Mouse (Mus musculus) heart, postnatal 0 days (tissue): ENCODE results near the gene Irf3. TPM values are rescaled to one million over a fixed set of nuclear protein-coding genes. Genes with fewer than 3 reads are reported as not detected.

Experiments used
- ATAC-seq: fragments of 200-750 bp; cut with Nextera tagmentation; 2 replicates; pipeline ENCODE4 v1.8.0; 2017; ENCODE audit warnings: low read depth, moderate number of reproducible peaks, moderate library complexity; ENCODE audit not compliant: insufficient read depth
- DNase-seq: peaks from one replicate; pipeline ENCODE4 v3.0.0-alpha.2; 2016; ENCODE audit warnings: low spot score
- H3K27ac ChIP-seq: fragments of 300-500 bp; sonication (generic); 2 replicates; pipeline ENCODE4 v1.5.1; 2014; ENCODE audit warnings: low read depth, mild to moderate bottlenecking
- H3K27me3 ChIP-seq: fragments of 300-500 bp; sonication (generic); 2 replicates; pipeline ENCODE4 v1.6.1; 2014; ENCODE audit warnings: low read length, mixed read lengths; ENCODE audit not compliant: control insufficient read depth, insufficient read depth
- H3K36me3 ChIP-seq: fragments of 300-500 bp; sonication (generic); replicated peaks from 2 replicates; pipeline ENCODE4 v1.6.1; 2014; ENCODE audit warnings: low read length, mixed read lengths; ENCODE audit not compliant: control insufficient read depth, insufficient read depth
- H3K4me1 ChIP-seq: fragments of 300-500 bp; sonication (generic); 2 replicates; pipeline ENCODE4 v1.6.1; 2014; ENCODE audit warnings: antibody characterized with exemption; ENCODE audit not compliant: control insufficient read depth, insufficient read depth
- H3K4me2 ChIP-seq: fragments of 300-500 bp; sonication (generic); 2 replicates; pipeline ENCODE4 v1.6.1; 2014; ENCODE audit warnings: low read depth, mild to moderate bottlenecking, low read length, moderate library complexity
- H3K4me3 ChIP-seq: fragments of 300-500 bp; sonication (generic); 2 replicates; pipeline ENCODE4 v1.5.1; 2014; ENCODE audit warnings: low read depth, low read length
- H3K9ac ChIP-seq: fragments of 300-500 bp; sonication (generic); replicated peaks from 2 replicates; pipeline ENCODE4 v1.6.1; 2014; ENCODE audit warnings: low read depth, low read length, mixed read lengths
- H3K9me3 ChIP-seq: fragments of 300-500 bp; sonication (generic); replicated peaks from 2 replicates; pipeline ENCODE4 v1.6.1; 2016; ENCODE audit warnings: low read length; ENCODE audit not compliant: control insufficient read depth
- CTCF ChIP-seq: IDR thresholded peaks from 2 replicates; pipeline ENCODE4 v1.5.1; 2016; ENCODE audit warnings: antibody characterized with exemption, control low read depth, low read depth
- EP300 ChIP-seq: IDR thresholded peaks from 2 replicates; pipeline ENCODE4 v1.6.1; 2016; ENCODE audit warnings: antibody characterized with exemption, low read depth
- WGBS: fragments of 180-500 bp; shearing (Covaris S2); extraction: QIAGEN DNeasy Blood & Tissue Kit; methylation state at CpG from one replicate; pipeline ENCODE4 v1.1.7; 2014; 5-methylcytosine and 5-hydroxymethylcytosine counted together
- microRNA-seq: library from miRNA; unstranded; fragments of <30 nt; microRNA quantifications from one replicate; pipeline ENCODE4, GENCODE M21; 2016
- polyA plus RNA-seq: library from polyadenylated mRNA; unstranded; fragments of >200 nt; fragmentation: Nextera tagmentation; extraction: Ambion mirVana; gene quantifications from 2 replicates; pipeline ENCODE4 v1.2.1, GENCODE M21; 2015
- total RNA-seq: library from RNA; depleted of rRNA; stranded (reverse); fragments of >200 nt; gene quantifications from 2 replicates; pipeline ENCODE4 v1.2.3, GENCODE M21; 2014; ENCODE audit warnings: low replicate concordance; rRNA removed

Gene Irf3
- total and polyA plus RNA-seq, 2 experiments from 2014 or later, result 44.8 to 61.1 TPM

GRCm38 (mm10) chr7:45051601-45051974 lies 54.1 kb downstream of the Irf3 start:
- H3K27me3 ChIP-seq, result no peaks in the 10 kb centered on the region
- no peaks in the 10 kb centered on the region for H3K9me3 ChIP-seq
- H3K9ac ChIP-seq, result peak overlapping the region; percentile 76; the same call in 1 of the 2 replicates
- DNase-seq, result no peak
- TF ChIP-seq CTCF (no peak), EP300 (no peak)
- peaks cover 42% of the 10 kb centered on the region for H3K36me3 ChIP-seq
- H3K4me3 ChIP-seq, result peak overlapping the region; percentile 67
- ATAC-seq, result no peak
- peaks cover 14% of the 10 kb centered on the region for H3K4me1 ChIP-seq
- WGBS, result 5% methylated on average over 13 of the region's 13 CpGs
- H3K4me2 ChIP-seq, result peak overlapping the region; percentile 99
- H3K27ac ChIP-seq, result 0 out of 2 replicates have a peak overlapping the region, but pooled peaks have one; percentile 91

Small RNA genes lying within 50 kb of the gene (microRNA-seq; reads per million reads assigned to microRNA genes)
- 1.4 reads per million for gene Mir7054

Other genes with a start within 250 kb of the Irf3 start
Only the 30 nearest of the 37 such genes appear.
- 75.3 and 78.0 TPM in 2 replicates for gene Nup62, start 181.6 kb upstream of the Irf3 start, total RNA-seq
- gene Nup62, start 181.6 kb upstream of the Irf3 start, polyA plus RNA-seq, result 37.6 and 40.9 TPM in 2 replicates
- gene Il4i1, start 181.3 kb upstream of the Irf3 start, total RNA-seq, result not detected in 2 replicates
- 0.93 and 1.1 TPM in 2 replicates for gene Il4i1, start 181.3 kb upstream of the Irf3 start, polyA plus RNA-seq
- gene Atf5, start 181.0 kb upstream of the Irf3 start, total RNA-seq, result 5.6 and 16.0 TPM in 2 replicates
- gene Atf5, start 181.0 kb upstream of the Irf3 start, polyA plus RNA-seq, result 3.0 and 3.5 TPM in 2 replicates
- 81.8 and 137 TPM in 2 replicates for gene Akt1s1, start 148.7 kb upstream of the Irf3 start, total RNA-seq
- gene Akt1s1, start 148.7 kb upstream of the Irf3 start, polyA plus RNA-seq, result 91.3 and 91.8 TPM in 2 replicates
- 43.5 and 101 TPM in 2 replicates for gene Tbc1d17, start 148.6 kb upstream of the Irf3 start, total RNA-seq
- 51.7 and 57.5 TPM in 2 replicates for gene Tbc1d17, start 148.6 kb upstream of the Irf3 start, polyA plus RNA-seq
- 43.6 and 45.9 TPM in 2 replicates for gene Pnkp, start 140.5 kb upstream of the Irf3 start, total RNA-seq
- 24.5 and 27.2 TPM in 2 replicates for gene Pnkp, start 140.5 kb upstream of the Irf3 start, polyA plus RNA-seq
- gene Ptov1, start 127.9 kb upstream of the Irf3 start, total RNA-seq, result 335 and 364 TPM in 2 replicates
- gene Ptov1, start 127.9 kb upstream of the Irf3 start, polyA plus RNA-seq, result 246 and 248 TPM in 2 replicates
- 112 and 136 TPM in 2 replicates for gene Med25, start 104.9 kb upstream of the Irf3 start, total RNA-seq
- 69.0 and 73.3 TPM in 2 replicates for gene Med25, start 104.9 kb upstream of the Irf3 start, polyA plus RNA-seq
- gene Fuz, start 101.6 kb upstream of the Irf3 start, total RNA-seq, result 25.0 and 50.8 TPM in 2 replicates
- gene Fuz, start 101.6 kb upstream of the Irf3 start, polyA plus RNA-seq, result 10.0 and 12.0 TPM in 2 replicates
- gene Ap2a1, start 68.2 kb upstream of the Irf3 start, total RNA-seq, result 63.1 and 99.0 TPM in 2 replicates
- gene Ap2a1, start 68.2 kb upstream of the Irf3 start, polyA plus RNA-seq, result 36.2 and 37.1 TPM in 2 replicates
- not detected in 2 replicates for gene Tsks, start 54.4 kb upstream of the Irf3 start, total RNA-seq
- gene Tsks, start 54.4 kb upstream of the Irf3 start, polyA plus RNA-seq, result 0.16 and 0.27 TPM in 2 replicates
- 7.5 and 12.7 TPM in 2 replicates for gene Cpt1c, start 22.8 kb upstream of the Irf3 start, total RNA-seq
- 3.4 and 3.9 TPM in 2 replicates for gene Cpt1c, start 22.8 kb upstream of the Irf3 start, polyA plus RNA-seq
- gene Prmt1, start 11.1 kb upstream of the Irf3 start, total RNA-seq, result 152 and 173 TPM in 2 replicates
- gene Prmt1, start 11.1 kb upstream of the Irf3 start, polyA plus RNA-seq, result 271 and 300 TPM in 2 replicates
- gene Bcl2l12, start 1.1 kb downstream of the Irf3 start, total RNA-seq, result 20.3 and 22.0 TPM in 2 replicates
- gene Bcl2l12, start 1.1 kb downstream of the Irf3 start, polyA plus RNA-seq, result 25.5 and 27.5 TPM in 2 replicates
- 37.8 and 38.9 TPM in 2 replicates for gene Scaf1, start 18.7 kb downstream of the Irf3 start, total RNA-seq
- gene Scaf1, start 18.7 kb downstream of the Irf3 start, polyA plus RNA-seq, result 15.9 and 17.9 TPM in 2 replicates
- gene Rras, start 20.3 kb downstream of the Irf3 start, total RNA-seq, result 38.4 and 62.0 TPM in 2 replicates
- 85.7 and 90.0 TPM in 2 replicates for gene Rras, start 20.3 kb downstream of the Irf3 start, polyA plus RNA-seq
- gene Prr12, start 55.2 kb downstream of the Irf3 start, total RNA-seq, result 5.4 and 12.5 TPM in 2 replicates
- gene Prr12, start 55.2 kb downstream of the Irf3 start, polyA plus RNA-seq, result 3.8 TPM in 2 replicates
- 21.5 and 73.9 TPM in 2 replicates for gene Nosip, start 64.8 kb downstream of the Irf3 start, total RNA-seq
- gene Nosip, start 64.8 kb downstream of the Irf3 start, polyA plus RNA-seq, result 38.2 and 43.7 TPM in 2 replicates
- gene Prrg2, start 65.0 kb downstream of the Irf3 start, total RNA-seq, result 8.3 and 22.0 TPM in 2 replicates
- 12.4 and 13.3 TPM in 2 replicates for gene Prrg2, start 65.0 kb downstream of the Irf3 start, polyA plus RNA-seq
- 125 and 141 TPM in 2 replicates for gene Rcn3, start 94.6 kb downstream of the Irf3 start, total RNA-seq
- 100 and 108 TPM in 2 replicates for gene Rcn3, start 94.6 kb downstream of the Irf3 start, polyA plus RNA-seq
- 48.9 and 51.6 TPM in 2 replicates for gene Fcgrt, start 106.2 kb downstream of the Irf3 start, total RNA-seq
- 59.5 and 67.9 TPM in 2 replicates for gene Fcgrt, start 106.2 kb downstream of the Irf3 start, polyA plus RNA-seq
- gene Rps11, start 126.8 kb downstream of the Irf3 start, total RNA-seq, result 1,106 and 1,247 TPM in 2 replicates
- gene Rps11, start 126.8 kb downstream of the Irf3 start, polyA plus RNA-seq, result 730 and 757 TPM in 2 replicates
- 1,443 and 1,972 TPM in 2 replicates for gene Rpl13a, start 131.1 kb downstream of the Irf3 start, total RNA-seq
- 780 and 809 TPM in 2 replicates for gene Rpl13a, start 131.1 kb downstream of the Irf3 start, polyA plus RNA-seq
- gene Gm45713, start 138.6 kb downstream of the Irf3 start, total RNA-seq, result 0.19 and 0.23 TPM in 2 replicates
- gene Gm45713, start 138.6 kb downstream of the Irf3 start, polyA plus RNA-seq, result 0.29 and 0.78 TPM in 2 replicates
- 8.1 and 23.3 TPM in 2 replicates for gene Flt3l, start 138.8 kb downstream of the Irf3 start, total RNA-seq
- gene Flt3l, start 138.8 kb downstream of the Irf3 start, polyA plus RNA-seq, result 1.8 and 2.0 TPM in 2 replicates
- gene Pih1d1, start 156.7 kb downstream of the Irf3 start, total RNA-seq, result 142 and 152 TPM in 2 replicates
- gene Pih1d1, start 156.7 kb downstream of the Irf3 start, polyA plus RNA-seq, result 56.3 and 60.0 TPM in 2 replicates
- gene Aldh16a1, start 156.9 kb downstream of the Irf3 start, total RNA-seq, result 29.2 and 40.1 TPM in 2 replicates
- gene Aldh16a1, start 156.9 kb downstream of the Irf3 start, polyA plus RNA-seq, result 18.2 and 22.8 TPM in 2 replicates
- 7.5 and 12.7 TPM in 2 replicates for gene Slc17a7, start 166.3 kb downstream of the Irf3 start, total RNA-seq
- gene Slc17a7, start 166.3 kb downstream of the Irf3 start, polyA plus RNA-seq, result 4.3 and 5.4 TPM in 2 replicates
- not detected in 2 replicates for gene Gfy, start 181.9 kb downstream of the Irf3 start, total RNA-seq
- gene Gfy, start 181.9 kb downstream of the Irf3 start, polyA plus RNA-seq, result not detected in 2 replicates
- gene Pth2, start 183.3 kb downstream of the Irf3 start, total RNA-seq, result not detected in 2 replicates
- gene Pth2, start 183.3 kb downstream of the Irf3 start, polyA plus RNA-seq, result not detected in 2 replicates